Mouse (Mus musculus): ENCODE data around the gene Zfp809.

The Zfp809 gene

GRCm38 (mm10) chr9:22261594-22261993, 36.1 kb downstream of the Zfp809 start:
- in situ Hi-C loops (cut with MboI, MseI), result no loop called here

GRCm38 (mm10) chr9:22262611-22263010, 37.1 kb downstream of the Zfp809 start:
- in situ Hi-C loops (cut with MboI, MseI), result no loop called here

- in situ Hi-C loops (cut with MboI, MseI), result no loop called here
Observed at GRCm38 (mm10) chr9:22268886-22269285, 43.4 kb downstream of the Zfp809 start.

- in situ Hi-C loops (cut with MboI, MseI), result no loop called here
Observed at GRCm38 (mm10) chr9:22278733-22279132, 53.2 kb downstream of the Zfp809 start.
